Mouse (Mus musculus) limb, embryonic 14.5 days (tissue): Measurements from ENCODE around the gene Dnajc13. TPM values are rescaled to one million over a fixed set of nuclear protein-coding genes. Genes with fewer than 3 reads are reported as not detected.

ENCODE experiments used
- ATAC-seq: fragments of 200-750 bp; cut with Nextera tagmentation; 2 replicates; pipeline ENCODE4 v1.8.0; 2017; ENCODE audit warnings: low read depth, moderate number of reproducible peaks, moderate TSS enrichment; ENCODE audit not compliant: low FRiP score
- DNase-seq: peaks from one replicate; pipeline ENCODE4 v3.0.0-alpha.2; 2015; ENCODE audit warnings: low spot score
- H3K27ac ChIP-seq: fragments of 300-500 bp; sonication (generic); replicated peaks from 2 replicates; pipeline ENCODE4 v1.5.1; 2014; ENCODE audit warnings: low read depth, mild to moderate bottlenecking, low read length, moderate library complexity, mixed read lengths
- H3K27me3 ChIP-seq: fragments of 300-500 bp; sonication (generic); 2 replicates; pipeline ENCODE4 v1.6.1; 2014; ENCODE audit warnings: low read length, mixed read lengths; ENCODE audit not compliant: control insufficient read depth, insufficient read depth
- H3K36me3 ChIP-seq: fragments of 300-500 bp; sonication (generic); 2 replicates; pipeline ENCODE4 v1.6.1; 2014; ENCODE audit warnings: mild to moderate bottlenecking, low read length, moderate library complexity, mixed read lengths; ENCODE audit not compliant: control insufficient read depth, insufficient read depth
- H3K4me1 ChIP-seq: fragments of 300-500 bp; sonication (generic); 2 replicates; pipeline ENCODE4 v1.6.1; 2014; ENCODE audit warnings: antibody characterized with exemption, low read length, mixed read lengths; ENCODE audit not compliant: control insufficient read depth, insufficient read depth
- H3K4me2 ChIP-seq: fragments of 300-500 bp; sonication (generic); replicated peaks from 2 replicates; pipeline ENCODE4 v1.6.1; 2014; ENCODE audit warnings: low read depth, mild to moderate bottlenecking, low read length, moderate library complexity; ENCODE audit not compliant: severe bottlenecking
- H3K4me3 ChIP-seq: fragments of 300-500 bp; sonication (generic); replicated peaks from 2 replicates; pipeline ENCODE4 v1.5.1; 2014; ENCODE audit warnings: low read length
- H3K9ac ChIP-seq: fragments of 300-500 bp; sonication (generic); 2 replicates; pipeline ENCODE4 v1.6.1; 2014; ENCODE audit warnings: mild to moderate bottlenecking, low read depth, low read length, moderate library complexity; ENCODE audit not compliant: severe bottlenecking
- H3K9me3 ChIP-seq: fragments of 300-500 bp; sonication (generic); 2 replicates; pipeline ENCODE4 v1.6.1; 2016; ENCODE audit warnings: low read length; ENCODE audit not compliant: control insufficient read depth
- POLR2A ChIP-seq: fragments of 200-500 bp; IDR thresholded peaks from 2 replicates; pipeline ENCODE4 v1.8.0; 2012; ENCODE audit warnings: inconsistent platforms, mild to moderate bottlenecking, moderate library complexity, borderline replicate concordance; ENCODE audit not compliant: insufficient read depth, insufficient read length; ENCODE audit errors: extremely low read depth
- WGBS: fragments of 180-500 bp; shearing (Covaris S2); extraction: QIAGEN DNeasy Blood & Tissue Kit; methylation state at CpG from one replicate; pipeline ENCODE4 v1.1.7; 2014; 5-methylcytosine and 5-hydroxymethylcytosine counted together
- polyA plus RNA-seq, 2 experiments: library from polyadenylated mRNA; depleted of rRNA in 1 of 2; stranded (reverse) in 1 of 2; unstranded in 1 of 2; fragments of >200 nt; fragmentation: Nextera tagmentation in 1 of 2; extraction: Ambion mirVana in 1 of 2; gene quantifications; 2 replicates each; pipeline versions ENCODE4 v1.2.1 to v1.2.3; 2012 to 2014

Gene Dnajc13
- polyA plus RNA-seq, 2 experiments, result 34.9 to 64.3 TPM

DNA sequence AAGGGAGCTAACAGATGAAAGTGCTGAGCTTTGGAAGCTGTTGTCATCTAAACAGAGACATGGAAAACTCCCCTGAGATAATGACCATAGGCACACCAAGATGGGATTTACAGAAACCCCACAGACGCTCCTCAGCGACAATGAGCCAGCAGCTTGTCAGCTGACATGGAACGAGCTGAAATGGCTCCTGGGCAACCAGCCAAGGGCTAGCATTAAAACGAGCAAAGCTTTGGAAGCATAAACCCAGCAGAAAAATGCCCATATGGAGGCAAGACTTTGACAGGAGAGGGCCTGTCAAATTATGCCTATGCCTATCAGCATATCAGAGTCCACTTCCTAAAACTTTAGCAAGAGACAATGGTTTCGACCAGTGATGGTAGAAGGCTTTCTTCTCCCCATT is 27.0 kb downstream of the Dnajc13 start:
- Histone ChIP-seq H3K4me1 (no peaks in the 10 kb centered on the region), H3K4me2 (no peak overlapping the region), H3K36me3 (peaks cover 55% of the 10 kb centered on the region), H3K9ac (no peak overlapping the region), H3K4me3 (no peak overlapping the region), H3K27me3 (no peaks in the 10 kb centered on the region), H3K9me3 (no peaks in the 10 kb centered on the region), H3K27ac (no peak overlapping the region)
- 55% methylated on average over 5 of the region's 5 CpGs for WGBS
- ATAC-seq, result no peak
- no peak for TF ChIP-seq POLR2A
- no peak for DNase-seq

DNA sequence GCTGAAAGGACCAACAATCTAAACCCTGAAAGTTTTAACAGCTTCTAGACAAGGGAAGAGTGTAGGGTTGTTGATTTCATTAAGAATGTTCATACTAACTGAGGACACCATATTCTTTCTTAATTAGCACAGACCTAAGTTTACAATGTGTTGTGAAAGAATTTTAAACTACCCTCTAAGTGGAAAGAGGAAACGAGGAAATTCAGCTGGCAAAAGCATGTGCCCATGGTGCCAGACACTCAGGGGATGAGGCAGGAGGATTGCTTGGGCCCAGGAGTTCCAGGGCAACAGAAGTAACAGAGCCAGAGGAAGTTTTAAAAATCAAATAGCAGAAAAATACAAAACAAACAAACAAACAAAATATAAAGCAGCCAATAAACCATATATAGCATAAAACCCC is 28.9 kb downstream of the Dnajc13 start:
- H3K27me3 ChIP-seq, result no peaks in the 10 kb centered on the region
- no peak for TF ChIP-seq POLR2A
- no peaks in the 10 kb centered on the region for H3K4me1 ChIP-seq
- no peak overlapping the region for H3K4me2 ChIP-seq
- 56% methylated on average over 1 of the region's 1 CpGs for WGBS
- H3K4me3 ChIP-seq, result no peak overlapping the region
- DNase-seq (no peak), ATAC-seq (no peak)
- H3K36me3 ChIP-seq, result peaks cover 68% of the 10 kb centered on the region
- H3K27ac ChIP-seq, result no peak overlapping the region
- no peaks in the 10 kb centered on the region for H3K9me3 ChIP-seq
- H3K9ac ChIP-seq, result no peak overlapping the region

DNA sequence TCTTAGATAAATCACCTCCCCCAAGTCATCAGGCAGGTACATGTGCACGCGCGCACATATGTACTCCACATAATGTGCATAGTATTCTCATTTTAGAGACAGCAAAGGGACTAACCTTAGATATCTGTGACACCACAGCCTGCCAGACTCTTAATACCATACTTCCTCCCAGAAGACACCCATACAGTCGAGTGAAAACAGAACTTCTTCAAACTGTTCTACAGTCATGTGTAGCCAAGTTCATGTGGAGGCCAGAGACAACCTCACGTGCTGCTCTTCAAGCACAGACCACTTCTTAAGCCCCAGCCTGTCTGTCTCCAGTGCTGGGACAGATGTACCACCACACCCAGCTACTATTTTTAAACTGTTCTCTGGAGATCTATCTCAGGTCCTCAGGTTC is 29.7 kb downstream of the Dnajc13 start:
- 89% methylated on average over 5 of the region's 5 CpGs for WGBS
- ATAC-seq, result no peak
- H3K9me3 ChIP-seq, result no peaks in the 10 kb centered on the region
- no peak overlapping the region for H3K4me3 ChIP-seq
- no peak for DNase-seq
- no peaks in the 10 kb centered on the region for H3K4me1 ChIP-seq
- no peak for TF ChIP-seq POLR2A
- H3K9ac ChIP-seq, result no peak overlapping the region
- H3K4me2 ChIP-seq, result no peak overlapping the region
- H3K27me3 ChIP-seq, result no peaks in the 10 kb centered on the region
- H3K36me3 ChIP-seq, result peaks cover 75% of the 10 kb centered on the region
- H3K27ac ChIP-seq, result no peak overlapping the region

- ATAC-seq, result no peak
- H3K9ac ChIP-seq, result no peak overlapping the region
- H3K9me3 ChIP-seq, result no peaks in the 10 kb centered on the region
- H3K27me3 ChIP-seq, result no peaks in the 10 kb centered on the region
- DNase-seq, result no peak
- H3K4me1 ChIP-seq, result no peaks in the 10 kb centered on the region
- H3K4me2 ChIP-seq, result no peak overlapping the region
- no peak overlapping the region for H3K4me3 ChIP-seq
- 88% methylated on average over 3 of the region's 3 CpGs for WGBS
- no peak for TF ChIP-seq POLR2A
- H3K27ac ChIP-seq, result no peak overlapping the region
- H3K36me3 ChIP-seq, result peaks cover 70% of the 10 kb centered on the region
Measured at GRCm38 (mm10) chr9:104232004-104232403, 30.7 kb downstream of the Dnajc13 start.

DNA sequence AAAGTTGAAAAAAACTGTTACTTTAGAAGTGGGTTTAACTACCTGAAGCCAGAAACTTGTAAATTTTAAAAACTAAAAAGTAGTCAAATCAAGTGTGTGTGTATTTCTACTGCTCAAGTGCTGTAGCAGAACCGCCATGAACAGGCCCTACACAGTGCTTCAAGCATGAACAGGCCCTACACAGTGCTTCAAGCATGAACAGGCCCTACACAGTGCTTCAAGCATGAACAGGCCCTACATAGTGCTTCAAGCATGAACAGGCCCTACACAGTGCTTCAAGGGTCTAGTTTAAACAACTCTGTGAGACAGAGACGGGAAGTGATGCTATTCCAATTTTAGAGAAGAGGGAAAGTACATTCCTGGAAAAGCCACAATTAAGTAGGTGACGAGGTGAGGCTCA is 51.3 kb downstream of the Dnajc13 start:
- WGBS, result 81% methylated on average over 3 of the region's 3 CpGs
- H3K36me3 ChIP-seq, result peaks cover 65% of the 10 kb centered on the region
- no peak for DNase-seq

GRCm38 (mm10) chr9:104203851-104204250 is 58.9 kb downstream of the Dnajc13 start:
- Histone ChIP-seq H3K4me2 (no peak overlapping the region), H3K36me3 (peaks cover 77% of the 10 kb centered on the region), H3K9ac (no peak overlapping the region), H3K9me3 (no peaks in the 10 kb centered on the region), H3K4me1 (no peaks in the 10 kb centered on the region), H3K4me3 (no peak overlapping the region), H3K27me3 (no peaks in the 10 kb centered on the region), H3K27ac (no peak overlapping the region)
- DNase-seq (no peak), ATAC-seq (no peak)
- WGBS, result 98% methylated on average over 3 of the region's 3 CpGs
- TF ChIP-seq POLR2A, result no peak

More for the DNA sequence above, 51.3 kb downstream of the Dnajc13 start:
- no peaks in the 10 kb centered on the region for H3K4me1 ChIP-seq
- H3K9ac ChIP-seq, result no peak overlapping the region
- no peak overlapping the region for H3K27ac ChIP-seq
- H3K27me3 ChIP-seq, result no peaks in the 10 kb centered on the region
- no peak overlapping the region for H3K4me3 ChIP-seq
- TF ChIP-seq POLR2A, result no peak
- no peak for ATAC-seq
- no peak overlapping the region for H3K4me2 ChIP-seq
- no peaks in the 10 kb centered on the region for H3K9me3 ChIP-seq
